Mouse (Mus musculus) liver, adult 2 months (tissue): Measurements from ENCODE around the gene Pim1.
A peak's percentile ranks its signal among the peaks of the same experiment; 100 is the strongest.

Source experiments
- CTCF ChIP-seq: fragments of 200-500 bp; IDR thresholded peaks from 2 replicates; pipeline ENCODE4 v1.5.1; 2011; ENCODE audit warnings: low read depth, low read length, control low read depth
- POLR2A ChIP-seq: fragments of 200-500 bp; IDR thresholded peaks from 2 replicates; pipeline ENCODE4 v1.6.1; 2011; ENCODE audit warnings: low read length, control low read depth; ENCODE audit not compliant: insufficient read depth; ENCODE audit errors: extremely low read depth

DNA sequence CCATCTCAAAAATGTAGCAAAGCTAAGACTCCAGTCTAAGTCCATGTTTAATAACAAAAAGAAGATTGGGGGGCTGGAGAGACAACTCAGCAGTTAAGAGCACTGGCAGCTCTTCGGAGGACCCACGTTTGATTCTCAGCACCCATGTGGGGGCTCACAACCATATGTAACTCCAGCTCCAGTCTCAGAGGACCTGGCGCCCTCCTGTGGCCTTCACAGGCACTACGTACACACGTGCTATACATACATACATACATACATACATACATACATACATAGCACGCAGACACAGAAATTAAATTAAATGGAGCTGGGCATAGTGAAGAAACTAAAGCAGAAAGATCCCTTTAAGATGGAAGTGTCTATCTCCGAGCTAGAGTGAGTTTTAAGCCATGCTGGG, 7.9 kb upstream of the Pim1 start:
- TF ChIP-seq CTCF (peak; percentile 33; the same call in 1 of the 2 replicates), POLR2A (no peak)
